Mouse (Mus musculus) testis, adult 2 months (tissue): ENCODE measurements around the gene Tmigd3.

Experiments
- CTCF ChIP-seq: fragments of 200-500 bp; IDR thresholded peaks from 2 replicates; pipeline ENCODE4 v1.5.1; 2012; ENCODE audit warnings: low read depth, mild to moderate bottlenecking, inconsistent platforms, low read length, moderate library complexity; ENCODE audit not compliant: control insufficient read depth, insufficient read depth, insufficient replicate concordance
- POLR2A ChIP-seq: fragments of 200-500 bp; IDR thresholded peaks from 2 replicates; pipeline ENCODE4 v1.6.1; 2012; ENCODE audit warnings: low read depth, mild to moderate bottlenecking, inconsistent platforms, low read length, moderate library complexity; ENCODE audit not compliant: control insufficient read depth

- no peak for TF ChIP-seq CTCF
- TF ChIP-seq POLR2A = no peak
Observed at GRCm38 (mm10) chr3:105865122-105865521, 5.6 kb upstream of the Tmigd3 start.
